Mouse (Mus musculus): ENCODE measurements at regions not wholly inside any gene's neighbourhood (a gene's known extent, or its start where the extent isn't known, plus 50 kb on each side); places are given as distances from the start of the nearest gene placed in this dataset.

GRCm38 (mm10) chr13:6397648-6398047 is 150.3 kb upstream of the Pitrm1 start:
- no peak for TF ChIP-seq CTCF (IDR thresholded peaks at IDR 0.05; ENCODE audit: extremely low read depth, insufficient read length, insufficient replicate concordance, low read depth, low read length)
- TF ChIP-seq POLR2A (IDR thresholded peaks at IDR 0.05; ENCODE audit: low read depth, low read length), result no peak
